Mouse (Mus musculus): ENCODE results near the gene Mta1. TPM values are rescaled to one million over a fixed set of nuclear protein-coding genes. Genes with fewer than 3 reads are reported as not detected.

Gene Mta1
- polyA plus RNA-seq, 1 experiment from 2014 or later = 22.0 TPM

- Histone ChIP-seq H3K9me3 (ENCODE audit: control insufficient read depth, low read length) (no peaks in the 10 kb centered on the region), H3K9ac (replicated peaks; ENCODE audit: low read length) (no peak within 1 kb of the TSS), H3K4me3 (replicated peaks; ENCODE audit: low read depth, low read length) (no peak within 1 kb of the TSS), H3K4me2 (ENCODE audit: low read length) (peak within 1 kb of the TSS; percentile 24), H3K36me3 (ENCODE audit: control insufficient read depth, insufficient read depth, low read length) (peaks cover 27% of the 10 kb centered on the region), H3K27ac (replicated peaks; ENCODE audit: low read depth, low read length) (no peak within 1 kb of the TSS), H3K4me1 (ENCODE audit: control insufficient read depth, insufficient read depth, low read length) (peaks cover 26% of the 10 kb centered on the region), H3K27me3 (ENCODE audit: control insufficient read depth, insufficient read depth, low read length) (0 out of 2 replicates have a peak, but pooled peaks cover 8% of the 10 kb centered on the region)
- peak; percentile 77 for DNase-seq
- WGBS = 9% methylated on average over 45 of the region's 45 CpGs
- no peak for ATAC-seq (ENCODE audit: low FRiP score, low TSS enrichment)
Observed at GRCm38 (mm10) chr12:113146112-113147057, 48.3 kb downstream of the Mta1 start, which contains the start of gene Crip1. TSS of gene Crip1 (plus strand) at chr12:113146316.

- Histone ChIP-seq H3K27me3 (ENCODE audit: control insufficient read depth, insufficient read depth, low read length) (peaks cover 10% of the 10 kb centered on the region; the same call in 1 of the 2 replicates), H3K4me2 (ENCODE audit: low read length) (no peak overlapping the region), H3K4me3 (replicated peaks; ENCODE audit: low read depth, low read length) (no peak overlapping the region), H3K9ac (replicated peaks; ENCODE audit: low read length) (no peak overlapping the region), H3K27ac (replicated peaks; ENCODE audit: low read depth, low read length) (no peak overlapping the region), H3K36me3 (ENCODE audit: control insufficient read depth, insufficient read depth, low read length) (peaks cover 27% of the 10 kb centered on the region), H3K9me3 (ENCODE audit: control insufficient read depth, low read length) (no peaks in the 10 kb centered on the region), H3K4me1 (ENCODE audit: control insufficient read depth, insufficient read depth, low read length) (peaks cover 21% of the 10 kb centered on the region)
- 91% methylated on average over 8 of the region's 8 CpGs for WGBS
- DNase-seq = no peak
- no peak for ATAC-seq (ENCODE audit: low FRiP score, low TSS enrichment)
Observed at GRCm38 (mm10) chr12:113147481-113147880, 49.4 kb downstream of the Mta1 start.

GRCm38 (mm10) chr12:113148381-113149035 is 50.4 kb downstream of the Mta1 start:
- Histone ChIP-seq H3K27ac (replicated peaks; ENCODE audit: low read depth, low read length) (no peak overlapping the region), H3K4me2 (ENCODE audit: low read length) (no peak overlapping the region), H3K36me3 (ENCODE audit: control insufficient read depth, insufficient read depth, low read length) (peaks cover 24% of the 10 kb centered on the region), H3K9me3 (ENCODE audit: control insufficient read depth, low read length) (no peaks in the 10 kb centered on the region), H3K4me1 (ENCODE audit: control insufficient read depth, insufficient read depth, low read length) (peaks cover 14% of the 10 kb centered on the region), H3K4me3 (replicated peaks; ENCODE audit: low read depth, low read length) (no peak overlapping the region), H3K9ac (replicated peaks; ENCODE audit: low read length) (no peak overlapping the region), H3K27me3 (ENCODE audit: control insufficient read depth, insufficient read depth, low read length) (peaks cover 10% of the 10 kb centered on the region; the same call in 1 of the 2 replicates)
- ATAC-seq (ENCODE audit: low FRiP score, low TSS enrichment) (no peak), DNase-seq (no peak)
- WGBS = 30% methylated on average over 16 of the region's 16 CpGs

- Histone ChIP-seq H3K4me1 (ENCODE audit: control insufficient read depth, insufficient read depth, low read length) (peaks cover 14% of the 10 kb centered on the region), H3K4me2 (ENCODE audit: low read length) (no peak overlapping the region), H3K9ac (replicated peaks; ENCODE audit: low read length) (no peak overlapping the region), H3K27ac (replicated peaks; ENCODE audit: low read depth, low read length) (no peak overlapping the region), H3K9me3 (ENCODE audit: control insufficient read depth, low read length) (no peaks in the 10 kb centered on the region), H3K36me3 (ENCODE audit: control insufficient read depth, insufficient read depth, low read length) (peaks cover 16% of the 10 kb centered on the region), H3K4me3 (replicated peaks; ENCODE audit: low read depth, low read length) (no peak overlapping the region), H3K27me3 (ENCODE audit: control insufficient read depth, insufficient read depth, low read length) (peaks cover 13% of the 10 kb centered on the region; the same call in 1 of the 2 replicates)
- DNase-seq (no peak), ATAC-seq (ENCODE audit: low FRiP score, low TSS enrichment) (no peak)
- WGBS = 48% methylated on average over 4 of the region's 4 CpGs
Observed at GRCm38 (mm10) chr12:113149341-113149740, 51.3 kb downstream of the Mta1 start.

GRCm38 (mm10) chr12:113149896-113150295 is 51.8 kb downstream of the Mta1 start:
- Histone ChIP-seq H3K27me3 (ENCODE audit: control insufficient read depth, insufficient read depth, low read length) (peaks cover 14% of the 10 kb centered on the region; the same call in 1 of the 2 replicates), H3K9ac (replicated peaks; ENCODE audit: low read length) (no peak overlapping the region), H3K27ac (replicated peaks; ENCODE audit: low read depth, low read length) (no peak overlapping the region), H3K9me3 (ENCODE audit: control insufficient read depth, low read length) (no peaks in the 10 kb centered on the region), H3K4me3 (replicated peaks; ENCODE audit: low read depth, low read length) (no peak overlapping the region), H3K4me2 (ENCODE audit: low read length) (no peak overlapping the region), H3K4me1 (ENCODE audit: control insufficient read depth, insufficient read depth, low read length) (peaks cover 14% of the 10 kb centered on the region), H3K36me3 (ENCODE audit: control insufficient read depth, insufficient read depth, low read length) (peaks cover 10% of the 10 kb centered on the region; the same call in 1 of the 2 replicates)
- WGBS = 76% methylated on average over 3 of the region's 3 CpGs
- no peak for ATAC-seq (ENCODE audit: low FRiP score, low TSS enrichment)
- DNase-seq = no peak

GRCm38 (mm10) chr12:113150591-113150990 is 52.5 kb downstream of the Mta1 start:
- Histone ChIP-seq H3K4me3 (replicated peaks; ENCODE audit: low read depth, low read length) (no peak overlapping the region), H3K4me1 (ENCODE audit: control insufficient read depth, insufficient read depth, low read length) (peaks cover 21% of the 10 kb centered on the region), H3K9me3 (ENCODE audit: control insufficient read depth, low read length) (no peaks in the 10 kb centered on the region), H3K27ac (replicated peaks; ENCODE audit: low read depth, low read length) (no peak overlapping the region), H3K4me2 (ENCODE audit: low read length) (no peak overlapping the region), H3K36me3 (ENCODE audit: control insufficient read depth, insufficient read depth, low read length) (0 out of 2 replicates have a peak, but pooled peaks cover 3% of the 10 kb centered on the region), H3K9ac (replicated peaks; ENCODE audit: low read length) (no peak overlapping the region), H3K27me3 (ENCODE audit: control insufficient read depth, insufficient read depth, low read length) (peaks cover 14% of the 10 kb centered on the region; the same call in 1 of the 2 replicates)
- no peak for DNase-seq
- no peak for ATAC-seq (ENCODE audit: low FRiP score, low TSS enrichment)
- WGBS = 73% methylated on average over 4 of the region's 4 CpGs

GRCm38 (mm10) chr12:113151046-113151445 is 53.0 kb downstream of the Mta1 start:
- H3K36me3 ChIP-seq (ENCODE audit: control insufficient read depth, insufficient read depth, low read length) = no peaks in the 10 kb centered on the region
- no peaks in the 10 kb centered on the region for H3K9me3 ChIP-seq (ENCODE audit: control insufficient read depth, low read length)
- H3K4me3 ChIP-seq (replicated peaks; ENCODE audit: low read depth, low read length) = no peak overlapping the region
- H3K4me2 ChIP-seq (ENCODE audit: low read length) = no peak overlapping the region
- 84% methylated on average over 8 of the region's 8 CpGs for WGBS
- H3K27me3 ChIP-seq (ENCODE audit: control insufficient read depth, insufficient read depth, low read length) = peaks cover 14% of the 10 kb centered on the region; the same call in 1 of the 2 replicates
- H3K4me1 ChIP-seq (ENCODE audit: control insufficient read depth, insufficient read depth, low read length) = peaks cover 22% of the 10 kb centered on the region
- no peak overlapping the region for H3K9ac ChIP-seq (replicated peaks; ENCODE audit: low read length)
- H3K27ac ChIP-seq (replicated peaks; ENCODE audit: low read depth, low read length) = no peak overlapping the region
- ATAC-seq (ENCODE audit: low FRiP score, low TSS enrichment) (no peak), DNase-seq (no peak)

GRCm38 (mm10) chr12:113151661-113152271 is 53.7 kb downstream of the Mta1 start:
- DNase-seq = peak; percentile 47
- WGBS = 1% methylated on average over 36 of the region's 36 CpGs

More at GRCm38 (mm10) chr12:113151661-113152271, 53.7 kb downstream of the Mta1 start:
- peaks cover 18% of the 10 kb centered on the region for H3K4me1 ChIP-seq (ENCODE audit: control insufficient read depth, insufficient read depth, low read length)
- no peak for ATAC-seq (ENCODE audit: low FRiP score, low TSS enrichment)
- H3K27ac ChIP-seq (replicated peaks; ENCODE audit: low read depth, low read length) = no peak overlapping the region
- peak overlapping the region; percentile 21; the same call in 1 of the 2 replicates for H3K9ac ChIP-seq (replicated peaks; ENCODE audit: low read length)
- no peaks in the 10 kb centered on the region for H3K36me3 ChIP-seq (ENCODE audit: control insufficient read depth, insufficient read depth, low read length)
- peaks cover 14% of the 10 kb centered on the region; the same call in 1 of the 2 replicates for H3K27me3 ChIP-seq (ENCODE audit: control insufficient read depth, insufficient read depth, low read length)
- H3K9me3 ChIP-seq (ENCODE audit: control insufficient read depth, low read length) = no peaks in the 10 kb centered on the region
- peak overlapping the region; percentile 30 for H3K4me3 ChIP-seq (replicated peaks; ENCODE audit: low read depth, low read length)
- peak overlapping the region; percentile 58 for H3K4me2 ChIP-seq (ENCODE audit: low read length)
